Mouse (Mus musculus) cerebellum, adult (tissue): ENCODE results near the gene Osm.
A peak's percentile ranks its signal among the peaks of the same experiment; 100 is the strongest.

Experiments used
- ATAC-seq: cut with Nextera tagmentation; 2 replicates; pipeline ENCODE4 v1.9.2; 2017; ENCODE audit warnings: mild to moderate bottlenecking, moderate library complexity, mixed read lengths; ENCODE audit not compliant: insufficient number of reproducible peaks, low FRiP score, low TSS enrichment

The Osm gene

DNA sequence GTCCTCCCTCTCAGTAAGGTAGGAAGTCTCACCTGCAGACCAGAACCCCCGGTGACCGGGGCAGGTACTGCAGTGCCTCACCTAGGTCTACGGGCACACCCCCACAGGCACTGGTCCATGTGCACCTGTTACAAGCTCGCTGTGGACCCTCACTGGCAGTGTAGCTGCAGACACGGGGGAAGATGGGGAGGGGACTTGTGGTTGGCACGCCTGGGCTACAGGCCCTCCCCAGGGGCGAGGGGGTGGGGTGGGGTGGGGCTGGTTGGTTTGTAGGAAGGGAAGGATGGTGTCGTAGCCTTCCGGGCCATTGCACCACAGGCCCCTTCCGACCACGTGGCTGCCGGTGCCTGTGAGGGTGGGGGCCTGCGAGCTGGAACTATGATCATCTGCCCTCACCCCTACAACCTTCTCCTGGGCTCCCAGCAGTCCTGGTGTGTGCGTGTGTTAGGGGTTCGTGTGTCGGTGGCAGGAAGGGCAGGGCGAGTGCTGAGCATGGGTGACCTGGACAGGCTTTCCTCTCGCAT is 1.2 kb downstream of the Osm start:
- ATAC-seq: no peak

DNA sequence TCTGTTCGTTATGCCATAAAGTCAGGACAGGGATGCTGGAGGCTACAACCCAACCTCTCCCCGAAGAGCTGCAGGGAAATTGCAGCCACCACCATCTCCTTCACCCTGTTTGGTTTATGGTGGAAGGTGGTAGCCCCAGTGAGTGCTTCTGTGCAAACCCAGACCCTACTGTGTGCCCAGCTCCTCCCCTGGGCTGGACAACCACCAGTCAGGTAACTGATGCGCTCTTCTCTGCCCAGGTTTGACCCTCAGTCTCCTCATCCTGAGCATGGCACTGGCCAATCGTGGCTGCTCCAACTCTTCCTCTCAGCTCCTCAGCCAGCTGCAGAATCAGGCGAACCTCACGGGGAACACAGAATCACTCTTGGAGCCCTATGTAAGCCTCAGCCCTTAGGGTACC is 1.9 kb downstream of the Osm start:
- ATAC-seq: no peak

DNA sequence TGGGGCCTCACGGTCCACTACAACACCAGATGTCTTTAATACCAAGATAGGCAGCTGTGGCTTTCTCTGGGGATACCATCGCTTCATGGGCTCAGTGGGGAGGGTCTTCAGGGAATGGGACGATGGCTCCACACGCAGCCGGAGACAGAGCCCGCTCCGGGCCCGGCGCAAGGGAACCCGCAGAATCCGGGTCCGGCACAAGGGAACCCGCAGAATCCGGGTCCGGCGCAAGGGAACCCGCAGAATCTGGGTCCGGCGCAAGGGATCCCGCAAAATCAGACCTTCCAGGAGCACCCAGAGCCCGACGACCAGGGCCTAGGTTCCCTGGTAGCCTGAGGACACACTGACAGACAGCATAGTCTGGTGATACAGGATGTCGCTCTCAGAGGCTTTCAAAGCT is 3.5 kb downstream of the Osm start:
- no peak for ATAC-seq

DNA sequence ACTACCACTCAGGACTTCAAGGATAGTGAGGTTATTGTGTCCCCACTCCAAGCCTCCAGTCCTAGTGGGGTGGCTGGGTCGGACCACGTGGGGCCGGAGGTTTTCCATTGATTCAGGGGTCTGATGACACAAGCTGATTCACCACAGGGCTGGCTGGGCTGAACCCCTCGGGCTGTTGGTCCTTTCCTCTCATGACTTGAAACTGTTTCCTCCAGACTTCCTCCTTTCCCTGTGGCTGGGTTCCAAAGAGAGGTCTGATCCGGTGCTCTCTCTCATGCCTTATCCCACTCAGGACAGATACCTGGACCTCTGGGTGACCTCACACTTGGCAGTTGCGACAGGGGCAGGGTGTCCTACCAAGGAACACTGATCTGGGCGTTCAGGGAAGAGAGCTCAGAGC is 3.9 kb downstream of the Osm start:
- no peak for ATAC-seq

DNA sequence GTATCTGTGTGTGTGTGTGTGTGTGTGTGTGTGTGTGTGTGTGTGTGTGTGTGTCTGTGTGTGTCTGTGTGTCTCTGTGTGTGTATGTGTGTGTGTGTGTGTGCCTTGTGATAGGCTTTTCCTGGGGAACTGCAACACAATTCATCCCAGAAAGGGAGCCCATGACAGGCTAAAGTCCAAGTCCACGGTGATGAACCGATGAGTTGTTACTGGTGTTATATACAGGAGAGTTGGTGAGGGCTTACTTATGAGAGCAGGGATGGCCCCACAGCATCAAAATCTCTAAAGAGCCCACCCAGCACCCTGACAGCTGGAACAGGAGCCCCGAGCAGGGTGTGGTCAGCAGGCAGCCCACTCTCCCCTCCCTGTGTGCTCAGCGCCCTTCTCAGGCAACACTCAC is 5.0 kb downstream of the Osm start:
- ATAC-seq: no peak

DNA sequence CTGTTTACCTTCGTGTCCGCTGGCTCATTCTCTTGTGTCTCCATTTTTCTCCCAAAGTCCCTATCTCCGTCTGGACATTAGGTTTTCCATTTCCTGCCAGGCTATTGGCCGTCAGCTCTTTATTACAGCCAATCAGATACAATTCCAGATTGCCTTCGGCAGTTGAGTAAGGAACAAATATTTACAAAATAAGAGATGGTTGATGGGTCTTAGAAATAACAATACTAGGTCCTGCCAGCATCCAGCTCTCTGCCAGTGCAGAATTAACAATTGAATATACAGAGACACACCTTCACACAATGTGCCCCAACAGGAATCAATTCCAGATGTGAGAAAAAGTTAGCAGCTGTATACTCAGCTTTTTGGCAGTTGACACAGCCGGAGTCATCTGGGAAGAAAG is 9.9 kb downstream of the Osm start:
- no peak for ATAC-seq

DNA sequence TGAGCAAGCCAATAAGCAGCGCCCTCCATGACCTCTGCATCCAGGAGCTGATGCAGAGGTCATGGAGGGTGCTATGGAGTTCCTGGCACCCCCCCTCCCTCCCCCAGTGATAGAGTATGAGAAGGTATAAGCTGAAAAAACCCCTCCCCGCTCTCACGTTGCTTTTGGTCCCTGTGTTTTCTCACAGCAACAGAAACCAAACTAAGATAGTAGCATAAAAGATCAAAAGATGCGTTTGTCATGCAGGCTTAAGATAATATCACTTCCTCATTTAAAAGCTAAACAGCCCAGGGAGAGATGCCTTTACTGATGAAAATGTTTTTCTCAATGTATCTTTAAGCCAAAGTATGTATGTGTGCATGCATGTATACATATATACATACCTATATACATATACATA is 10.4 kb downstream of the Osm start:
- no peak for ATAC-seq

DNA sequence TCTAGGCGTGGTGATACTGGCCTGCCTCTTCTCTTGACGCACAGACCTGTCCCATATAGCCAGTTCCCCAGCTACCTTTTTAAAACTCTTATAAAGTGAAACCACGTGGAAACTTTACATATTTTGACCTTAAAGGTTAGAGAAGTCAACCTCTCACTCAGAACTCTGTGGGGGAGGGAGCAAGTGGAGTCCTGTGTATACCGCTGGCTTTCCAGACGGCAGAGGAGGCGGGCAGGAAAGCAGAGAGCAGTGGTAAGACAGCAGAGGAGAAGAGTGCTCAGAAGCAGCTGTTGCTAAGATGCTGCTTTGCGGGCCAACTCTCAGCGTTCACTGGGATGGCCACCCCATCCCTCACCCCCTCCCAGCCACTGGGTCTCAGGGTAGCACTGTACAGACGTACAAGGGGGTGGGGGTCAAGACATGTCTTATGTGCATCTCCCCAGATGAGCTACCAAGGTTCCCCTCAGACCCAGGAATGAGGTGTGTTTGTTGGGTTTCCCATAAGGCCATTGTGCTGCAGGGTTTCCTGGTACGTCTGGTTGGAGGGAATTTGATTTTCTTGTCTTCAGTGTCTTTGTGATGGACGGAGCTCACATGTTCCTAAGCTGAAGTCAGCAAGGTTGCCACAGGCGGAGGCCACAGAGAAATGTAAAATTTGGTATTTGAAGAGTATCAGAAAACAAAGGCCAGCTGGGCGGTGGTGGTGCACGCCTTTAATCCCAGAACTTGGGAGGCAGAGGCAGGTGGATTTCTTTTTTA is 11.2 kb downstream of the Osm start:
- ATAC-seq: no peak

GRCm38 (mm10) chr11:4249151-4249550 is 12.9 kb downstream of the Osm start:
- no peak for ATAC-seq

- ATAC-seq: no peak
Observed at GRCm38 (mm10) chr11:4250290-4250689, 14.1 kb downstream of the Osm start.

DNA sequence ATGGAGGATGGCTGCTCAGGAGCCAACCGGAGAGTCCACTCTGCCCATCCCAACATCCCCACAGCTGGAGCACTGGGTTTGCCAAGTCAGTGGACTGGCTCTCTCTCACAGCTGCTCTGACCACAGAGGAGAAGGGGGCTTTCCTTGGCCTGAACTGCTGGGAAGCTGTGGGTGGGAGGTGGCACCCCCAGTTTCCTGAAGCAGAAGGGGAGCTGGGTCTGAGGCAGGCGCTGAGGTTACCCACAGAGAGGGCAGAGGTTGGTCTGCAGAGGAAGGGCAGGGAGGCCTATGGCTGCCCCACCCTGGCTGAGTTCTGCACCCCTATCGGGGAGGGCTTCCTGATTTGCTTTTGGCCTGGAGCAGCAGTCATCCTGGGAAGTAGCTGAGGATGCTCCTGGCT is 15.2 kb downstream of the Osm start:
- no peak for ATAC-seq

GRCm38 (mm10) chr11:4252886-4253285 is 16.7 kb downstream of the Osm start:
- no peak for ATAC-seq

DNA sequence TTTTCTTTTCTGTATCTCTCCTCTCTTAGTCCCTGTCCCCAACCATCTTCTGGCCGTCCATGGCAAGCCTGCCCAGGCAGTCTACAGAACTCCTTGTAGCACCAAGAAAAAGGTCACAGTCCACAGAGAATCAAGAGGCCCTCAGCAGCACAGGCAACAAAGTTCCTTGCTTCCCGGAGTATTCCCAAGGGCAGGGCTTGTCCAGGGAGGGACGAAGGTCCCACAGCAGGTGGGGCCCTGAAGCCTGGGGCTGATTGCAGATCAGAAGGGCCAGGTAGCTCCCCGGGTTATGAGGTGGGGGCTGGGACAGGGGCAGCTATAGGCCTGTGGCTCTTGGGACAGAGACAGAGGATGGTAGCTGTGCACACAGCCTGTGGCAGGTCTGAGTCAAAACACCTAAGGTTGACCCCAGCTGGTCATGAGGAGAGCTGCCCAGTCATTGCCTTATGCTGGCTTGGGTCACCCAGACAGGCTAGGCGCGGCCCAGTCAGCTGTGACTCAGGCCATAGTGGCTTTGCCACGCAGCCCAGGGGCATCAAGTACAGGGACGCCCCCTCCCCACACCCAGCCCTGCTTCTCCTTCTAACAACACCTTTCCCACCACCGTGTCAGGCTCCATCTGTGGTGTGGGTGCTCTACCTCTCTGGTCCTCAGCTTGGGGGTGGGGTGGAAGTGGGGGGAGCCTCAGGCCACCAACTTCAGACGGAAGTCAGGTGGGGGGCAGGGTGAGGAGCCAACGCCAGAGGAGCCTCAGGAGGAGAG is 20.8 kb downstream of the Osm start, which contains the start of gene Lif:
Lif (plus strand) TSS at position 712 of the 762 bp plus-strand sequence.
- ATAC-seq: no peak

DNA sequence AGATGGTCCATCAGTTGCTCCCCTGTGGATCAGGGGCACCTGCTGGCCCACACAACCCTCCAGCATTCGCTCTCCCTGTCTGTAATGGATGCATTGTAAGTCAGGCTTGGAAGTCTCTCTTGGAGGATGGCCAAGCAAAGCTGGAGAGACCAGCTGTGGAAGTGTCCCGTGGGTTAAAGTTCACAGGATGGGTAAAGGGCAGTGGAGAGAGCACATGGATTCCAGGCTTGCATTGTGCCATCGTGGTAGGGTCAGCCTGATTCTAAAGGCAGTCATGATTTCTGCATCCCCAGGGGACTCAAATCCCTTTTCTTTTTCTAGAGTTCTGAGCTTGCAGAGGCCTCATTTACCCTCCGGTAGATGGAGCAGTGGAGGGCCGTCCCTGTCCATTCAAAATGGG is 21.5 kb downstream of the Osm start:
- no peak for ATAC-seq

GRCm38 (mm10) chr11:4258657-4259082 is 22.4 kb downstream of the Osm start:
- ATAC-seq: peak; percentile 57; the same call in 1 of the 2 replicates

- no peak for ATAC-seq
Observed at GRCm38 (mm10) chr11:4260463-4261187, 24.4 kb downstream of the Osm start.

- no peak for ATAC-seq
Observed at GRCm38 (mm10) chr11:4261188-4261494, 24.9 kb downstream of the Osm start.

GRCm38 (mm10) chr11:4261969-4262368 is 25.7 kb downstream of the Osm start:
- no peak for ATAC-seq

GRCm38 (mm10) chr11:4262847-4263246 is 26.6 kb downstream of the Osm start:
- no peak for ATAC-seq

DNA sequence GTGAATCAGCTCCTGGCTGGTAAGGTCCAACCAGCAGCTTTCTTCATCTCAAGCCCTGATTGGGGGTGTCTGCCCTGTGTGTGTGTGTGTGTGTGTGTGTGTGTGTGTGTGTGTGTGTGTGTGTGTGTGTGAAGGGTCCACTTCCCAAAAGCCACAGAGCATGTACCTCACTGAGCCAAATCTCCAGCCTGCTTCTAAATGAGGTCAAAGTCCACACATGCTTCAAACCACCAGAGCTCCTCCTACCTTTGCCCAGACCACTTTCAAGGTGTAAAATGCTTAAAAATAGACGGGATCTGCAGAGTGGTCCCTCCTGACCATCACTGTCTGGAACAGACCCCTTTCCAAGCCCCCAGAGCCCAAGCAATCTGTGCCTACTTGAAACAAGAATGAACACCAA is 27.1 kb downstream of the Osm start:
- no peak for ATAC-seq

DNA sequence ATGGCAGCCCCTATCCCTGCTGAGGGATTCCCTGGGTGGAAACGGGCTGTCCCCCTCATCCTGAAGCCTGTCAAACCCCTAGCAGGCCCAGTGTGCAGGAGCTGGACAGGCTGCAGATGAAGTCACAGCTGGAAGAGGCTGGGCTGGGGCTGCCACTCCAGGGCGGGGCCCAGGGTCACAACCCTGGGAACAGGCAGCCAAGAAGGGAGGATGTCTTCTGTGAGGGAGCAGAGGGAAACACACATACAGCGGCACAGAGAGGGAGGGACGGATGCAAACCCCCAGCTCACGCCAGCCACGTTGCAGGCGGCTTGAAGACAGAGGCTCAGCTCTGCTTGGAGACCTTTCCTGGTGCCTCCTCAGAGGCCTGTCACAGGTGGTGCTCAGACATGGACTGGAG is 27.8 kb downstream of the Osm start:
- no peak for ATAC-seq
